Mouse (Mus musculus) liver, adult 2 months (tissue): ENCODE measurements around the gene Ryr1. TPM values are rescaled to one million over a fixed set of nuclear protein-coding genes. Genes with fewer than 3 reads are reported as not detected.
A peak's percentile ranks its signal among the peaks of the same experiment; 100 is the strongest.

Experiments
- DNase-seq: peaks from one replicate; pipeline ENCODE4 v3.0.0-alpha.2; 2011; ENCODE audit warnings: low read depth, low spot score; ENCODE audit errors: extremely low read depth
- H3K27ac ChIP-seq: fragments of 200-500 bp; replicated peaks from 2 replicates; pipeline ENCODE4 v1.5.1; 2012; ENCODE audit warnings: low read depth, mild to moderate bottlenecking, control low read depth, inconsistent platforms, low read length; ENCODE audit not compliant: insufficient read depth
- H3K27me3 ChIP-seq: fragments of 200-500 bp; 2 replicates; pipeline ENCODE4 v1.6.1; 2012; ENCODE audit warnings: mild to moderate bottlenecking, moderate library complexity, low read length, inconsistent platforms; ENCODE audit not compliant: control insufficient read depth, insufficient read depth
- H3K36me3 ChIP-seq: fragments of 200-500 bp; 2 replicates; pipeline ENCODE4 v1.6.1; 2012; ENCODE audit warnings: low read length, inconsistent platforms; ENCODE audit not compliant: control insufficient read depth, insufficient read depth
- H3K4me1 ChIP-seq: fragments of 200-500 bp; 2 replicates; pipeline ENCODE4 v1.6.1; 2011; ENCODE audit warnings: low read length; ENCODE audit not compliant: control insufficient read depth, insufficient read depth
- H3K4me3 ChIP-seq: fragments of 200-500 bp; 2 replicates; pipeline ENCODE4 v1.5.1; 2011; ENCODE audit warnings: low read depth, mild to moderate bottlenecking, control low read depth, low read length, moderate library complexity; ENCODE audit not compliant: insufficient read depth
- H3K79me2 ChIP-seq: fragments of 200-500 bp; 2 replicates; pipeline ENCODE4 v1.6.1; 2012; ENCODE audit warnings: inconsistent platforms, mild to moderate bottlenecking, low read length, moderate library complexity; ENCODE audit not compliant: control insufficient read depth, insufficient read depth
- H3K9ac ChIP-seq: fragments of 200-500 bp; 2 replicates; pipeline ENCODE4 v1.6.1; 2012; ENCODE audit warnings: low read depth, mild to moderate bottlenecking, control low read depth, inconsistent platforms, low read length
- CTCF ChIP-seq: fragments of 200-500 bp; IDR thresholded peaks from 2 replicates; pipeline ENCODE4 v1.5.1; 2011; ENCODE audit warnings: low read depth, low read length, control low read depth
- POLR2A ChIP-seq: fragments of 200-500 bp; IDR thresholded peaks from 2 replicates; pipeline ENCODE4 v1.6.1; 2011; ENCODE audit warnings: low read length, control low read depth; ENCODE audit not compliant: insufficient read depth; ENCODE audit errors: extremely low read depth
- WGBS: fragments of 180-500 bp; shearing (Covaris S2); methylation state at CpG from one replicate; pipeline ENCODE4 v1.1.7; 2018; 5-methylcytosine and 5-hydroxymethylcytosine counted together
- polyA plus RNA-seq: library from polyadenylated mRNA; depleted of rRNA; stranded (reverse); fragments of >200 nt; gene quantifications from 2 replicates; pipeline ENCODE4 v1.2.3, GENCODE M21; 2012
- total RNA-seq: library from RNA; depleted of rRNA; stranded (reverse); fragments of >200 nt; gene quantifications from 2 replicates; pipeline ENCODE4 v1.2.3, GENCODE M21; 2014

The Ryr1 gene
- total and polyA plus RNA-seq, 2 experiments, result 0.01 to 0.46 TPM

DNA sequence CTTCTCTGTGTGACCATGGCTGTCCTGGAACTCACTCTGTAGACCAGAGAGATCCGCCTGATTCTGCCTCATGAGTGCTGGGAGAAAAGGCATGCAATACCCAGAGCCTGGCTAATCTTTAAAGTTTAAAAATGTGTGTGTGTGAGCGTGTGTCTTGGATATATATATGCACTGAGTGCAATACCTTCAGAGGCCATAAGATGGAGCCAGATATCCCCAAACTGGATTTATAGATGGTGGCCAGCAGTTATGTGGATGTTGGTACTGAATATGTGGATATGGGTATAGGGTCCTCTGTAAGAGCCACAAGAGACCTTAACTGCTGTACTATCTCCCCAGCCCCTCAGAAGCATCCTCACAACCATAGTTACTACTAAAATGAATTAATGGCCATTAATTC lies 74.2 kb downstream of the Ryr1 start:
- H3K27me3 ChIP-seq, result no peaks in the 10 kb centered on the region
- H3K4me1 ChIP-seq, result no peaks in the 10 kb centered on the region
- peak; percentile 6 for DNase-seq
- no peak overlapping the region for H3K9ac ChIP-seq
- H3K4me3 ChIP-seq, result no peak overlapping the region
- H3K27ac ChIP-seq, result no peak overlapping the region
- no peaks in the 10 kb centered on the region for H3K79me2 ChIP-seq
- WGBS, result 57% methylated on average over 2 of the region's 2 CpGs
- TF ChIP-seq POLR2A (no peak), CTCF (peak; percentile 24; the same call in 1 of the 2 replicates)
- no peaks in the 10 kb centered on the region for H3K36me3 ChIP-seq

- no peaks in the 10 kb centered on the region for H3K27me3 ChIP-seq
- DNase-seq, result no peak
- H3K36me3 ChIP-seq, result no peaks in the 10 kb centered on the region
- H3K4me1 ChIP-seq, result no peaks in the 10 kb centered on the region
- no peaks in the 10 kb centered on the region for H3K79me2 ChIP-seq
- 78% methylated on average over 11 of the region's 11 CpGs for WGBS
- no peak overlapping the region for H3K9ac ChIP-seq
- TF ChIP-seq POLR2A (no peak), CTCF (no peak)
- no peak overlapping the region for H3K27ac ChIP-seq
- H3K4me3 ChIP-seq, result no peak overlapping the region
These were observed 76.4 kb downstream of the Ryr1 start for GRCm38 (mm10) chr7:29048615-29049014.

DNA sequence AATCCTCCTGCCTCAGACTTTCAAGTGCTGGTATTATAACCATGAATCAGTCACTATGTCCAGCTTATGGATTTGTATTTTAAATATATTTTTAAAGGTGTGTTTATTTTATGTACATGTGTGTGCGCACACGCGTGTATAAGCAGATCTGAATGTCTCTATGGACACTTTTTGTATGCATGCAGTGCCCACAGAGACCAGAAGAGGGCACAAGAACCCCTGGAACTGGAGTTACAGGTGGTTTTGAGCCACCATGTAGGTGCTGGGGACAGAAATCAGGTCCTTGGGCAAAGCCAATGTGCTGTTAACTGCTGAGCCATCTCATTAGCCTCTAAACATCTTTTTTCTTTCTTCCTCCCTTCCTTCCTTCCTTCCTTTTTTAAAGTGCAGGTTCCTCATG lies 76.9 kb downstream of the Ryr1 start:
- H3K27me3 ChIP-seq, result no peaks in the 10 kb centered on the region
- no peak for DNase-seq
- no peak overlapping the region for H3K4me3 ChIP-seq
- H3K4me1 ChIP-seq, result no peaks in the 10 kb centered on the region
- 82% methylated on average over 3 of the region's 3 CpGs for WGBS
- no peak overlapping the region for H3K9ac ChIP-seq
- TF ChIP-seq CTCF (no peak), POLR2A (no peak)
- H3K27ac ChIP-seq, result no peak overlapping the region
- no peaks in the 10 kb centered on the region for H3K36me3 ChIP-seq
- H3K79me2 ChIP-seq, result no peaks in the 10 kb centered on the region

- no peaks in the 10 kb centered on the region for H3K79me2 ChIP-seq
- H3K36me3 ChIP-seq, result no peaks in the 10 kb centered on the region
- H3K27ac ChIP-seq, result no peak overlapping the region
- H3K9ac ChIP-seq, result no peak overlapping the region
- no peaks in the 10 kb centered on the region for H3K4me1 ChIP-seq
- H3K4me3 ChIP-seq, result no peak overlapping the region
- TF ChIP-seq CTCF, result no peak
- no peak for TF ChIP-seq POLR2A
- H3K27me3 ChIP-seq, result no peaks in the 10 kb centered on the region
- no peak for DNase-seq
- WGBS, result 3% methylated on average over 12 of the region's 12 CpGs
These were observed 78.4 kb downstream of the Ryr1 start for GRCm38 (mm10) chr7:29046533-29046932.

GRCm38 (mm10) chr7:29044302-29044701 lies 80.7 kb downstream of the Ryr1 start:
- WGBS, result 53% methylated on average over 9 of the region's 9 CpGs
- DNase-seq, result no peak

DNA sequence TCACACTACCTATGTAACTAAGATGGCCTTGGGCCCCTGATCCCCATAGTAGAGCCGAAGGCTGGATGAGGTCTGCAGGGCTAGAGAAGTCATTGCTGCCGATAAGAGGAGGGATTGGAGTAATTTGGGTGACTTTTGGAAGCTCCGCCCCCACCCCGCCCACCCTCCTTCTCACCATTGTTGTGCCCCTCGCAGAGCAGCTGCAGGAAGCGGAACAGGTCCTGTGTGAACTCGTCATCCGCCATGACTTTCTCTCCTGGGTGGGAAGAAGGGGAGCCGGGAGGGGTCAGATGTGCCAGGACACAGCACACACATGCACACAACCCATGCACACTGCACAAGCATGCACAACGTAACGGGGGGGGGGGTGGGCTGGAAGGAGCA lies 81.3 kb downstream of the Ryr1 start:
- 47% methylated on average over 11 of the region's 11 CpGs for WGBS
- Histone ChIP-seq H3K27ac (no peak overlapping the region), H3K27me3 (0 out of 2 replicates have a peak, but pooled peaks cover 8% of the 10 kb centered on the region), H3K4me1 (peaks cover 3% of the 10 kb centered on the region; the same call in 1 of the 2 replicates), H3K4me3 (no peak overlapping the region), H3K36me3 (no peaks in the 10 kb centered on the region), H3K79me2 (no peaks in the 10 kb centered on the region), H3K9ac (no peak overlapping the region)
- no peak for DNase-seq
- TF ChIP-seq POLR2A (no peak), CTCF (no peak)

More at GRCm38 (mm10) chr7:29044302-29044701, 80.7 kb downstream of the Ryr1 start:
- no peak overlapping the region for H3K27ac ChIP-seq
- H3K4me3 ChIP-seq, result no peak overlapping the region
- H3K79me2 ChIP-seq, result no peaks in the 10 kb centered on the region
- H3K27me3 ChIP-seq, result 0 out of 2 replicates have a peak, but pooled peaks cover 8% of the 10 kb centered on the region
- peaks cover 3% of the 10 kb centered on the region; the same call in 1 of the 2 replicates for H3K4me1 ChIP-seq
- no peaks in the 10 kb centered on the region for H3K36me3 ChIP-seq
- no peak for TF ChIP-seq CTCF
- no peak for TF ChIP-seq POLR2A
- no peak overlapping the region for H3K9ac ChIP-seq
